Mouse (Mus musculus) induced T-regulatory cell, adult 2 months (primary cell): ENCODE data around the gene Manbal.

ENCODE experiments used
- DNase-seq: peaks from one replicate; pipeline ENCODE4 v3.0.0-alpha.2; 2012; ENCODE audit warnings: low read depth

Manbal gene

DNA sequence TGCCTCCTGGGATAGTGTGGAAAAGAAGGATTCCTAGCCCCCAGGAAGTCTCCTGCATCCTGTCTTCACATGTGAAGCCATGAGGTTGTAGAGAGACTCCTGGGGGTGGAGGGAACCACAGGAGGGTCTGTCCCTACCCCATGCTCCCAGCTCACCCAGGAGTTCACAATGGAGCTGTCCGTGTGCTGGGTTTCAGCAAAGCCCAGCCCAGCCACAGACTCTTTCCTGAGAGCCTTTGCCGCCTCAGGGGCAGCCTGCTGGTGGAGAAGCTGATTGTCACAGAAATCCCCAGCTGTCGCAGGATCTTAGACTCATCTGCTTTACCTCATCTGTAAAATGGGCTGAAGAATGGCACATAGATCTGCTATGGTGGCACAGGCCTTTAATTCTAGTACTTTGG is 69.7 kb downstream of the Manbal start:
- DNase-seq = no peak

DNA sequence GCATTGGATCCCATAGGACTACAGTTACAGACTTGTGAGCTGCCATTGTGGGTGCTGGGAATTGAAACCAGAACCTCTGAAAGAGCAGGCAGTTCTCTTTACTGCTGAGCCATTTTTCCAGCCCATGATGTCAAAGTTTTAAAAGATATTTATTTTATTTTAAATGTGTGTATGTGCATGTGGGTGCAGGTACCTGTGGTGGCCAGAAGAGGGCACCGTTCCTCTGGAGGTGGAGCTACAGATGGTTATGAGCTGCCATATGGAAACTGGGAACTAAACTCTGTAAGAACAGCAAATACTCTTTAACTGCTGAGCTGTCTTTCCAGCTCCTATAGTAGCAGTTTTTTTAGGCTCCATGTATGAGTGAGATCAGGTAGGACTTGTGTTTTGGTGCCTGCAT is 74.0 kb downstream of the Manbal start:
- no peak for DNase-seq
